Mouse (Mus musculus) liver, adult 2 months (tissue): ENCODE measurements at regions not wholly inside any gene's neighbourhood (a gene's known extent, or its start where the extent isn't known, plus 50 kb on each side); places are given as distances from the start of the nearest gene placed in this dataset.

Source experiments
- CTCF ChIP-seq: fragments of 200-500 bp; IDR thresholded peaks from 2 replicates; pipeline ENCODE4 v1.5.1; 2011; ENCODE audit warnings: low read depth, low read length, control low read depth
- POLR2A ChIP-seq: fragments of 200-500 bp; IDR thresholded peaks from 2 replicates; pipeline ENCODE4 v1.6.1; 2011; ENCODE audit warnings: low read length, control low read depth; ENCODE audit not compliant: insufficient read depth; ENCODE audit errors: extremely low read depth

GRCm38 (mm10) chr19:60109488-60109887 is 117.0 kb downstream of the Fam204a start:
- TF ChIP-seq POLR2A (no peak), CTCF (no peak)
